Mouse (Mus musculus): ENCODE measurements around the gene Hdac10. TPM values are rescaled to one million over a fixed set of nuclear protein-coding genes. Genes with fewer than 3 reads are reported as not detected.

The Hdac10 gene
- total and polyA plus RNA-seq, 3 experiments, result 8.2 to 17.7 (median 9.5) TPM

- DNase-seq (ENCODE audit: extremely low read depth), result no peak
- no peak for TF ChIP-seq ZNF384 (IDR thresholded peaks at IDR 0.05; ENCODE audit: low read depth, low read length)
- TF ChIP-seq JUND (conservative IDR thresholded peaks at IDR 0.05; ENCODE audit: low read depth, low read length), result no peak
- no peak for TF ChIP-seq EP300 (IDR thresholded peaks at IDR 0.05; ENCODE audit: low read length)
- peak; percentile 51; the same call in 1 of the 2 replicates for TF ChIP-seq POLR2A (IDR thresholded peaks at IDR 0.05; ENCODE audit: low read depth, low read length)
- H3K27me3 ChIP-seq (replicated peaks), result peaks cover 1% of the 10 kb centered on the region
- H3K4me1 ChIP-seq (ENCODE audit: control insufficient read depth in 1 of 2, insufficient read depth in 2 of 2), result peaks cover 29 to 74% of the 10 kb centered on the region in 2 experiments
- H3K27ac ChIP-seq (ENCODE audit: insufficient read depth, low read depth), result no peak overlapping the region
- H3K36me3 ChIP-seq (replicated peaks in 1 of 2; ENCODE audit: control insufficient read depth in 1 of 2, insufficient read depth in 1 of 2, low read length in 1 of 2), result peaks cover 2 to 4% of the 10 kb centered on the region in 2 experiments
- in situ Hi-C loops (cut with MboI; ENCODE audit: low pct_ligation_motif_present, low pct_unique_long_range_greater_than_20kb, low sequenced_read_pairs), result loop anchor here (5.0 kb wide), 1 partner anchor 33 kb away; no protein-coding TSS in a partner anchor
- H3K9me3 ChIP-seq (replicated peaks; ENCODE audit: low read length), result no peaks in the 10 kb centered on the region
- H3K9ac ChIP-seq (ENCODE audit: insufficient read depth, low read depth), result no peak overlapping the region
- peak overlapping the region; percentile 64 for H3K4me2 ChIP-seq (ENCODE audit: insufficient read depth, low read depth, poor library complexity, severe bottlenecking)
- dilution Hi-C loops (cut with MboI; ENCODE audit: extremely low pct_ligation_motif_present, extremely low pct_unique_long_range_greater_than_20kb, low sequenced_read_pairs), result no loop called here
- H3K4me3 ChIP-seq (replicated peaks in 1 of 3; ENCODE audit: low read depth in 2 of 3, low read length in 2 of 3, poor library complexity in 1 of 3), result peak overlapping the region; percentile 51 to 69 (median 54)
- H3K79me2 ChIP-seq (replicated peaks; ENCODE audit: control insufficient read depth, extremely low read depth, insufficient read depth, poor library complexity, severe bottlenecking), result no peaks in the 10 kb centered on the region
These were observed 45.4 kb upstream of the Hdac10 start for GRCm38 (mm10) chr15:89173906-89174214.

DNA sequence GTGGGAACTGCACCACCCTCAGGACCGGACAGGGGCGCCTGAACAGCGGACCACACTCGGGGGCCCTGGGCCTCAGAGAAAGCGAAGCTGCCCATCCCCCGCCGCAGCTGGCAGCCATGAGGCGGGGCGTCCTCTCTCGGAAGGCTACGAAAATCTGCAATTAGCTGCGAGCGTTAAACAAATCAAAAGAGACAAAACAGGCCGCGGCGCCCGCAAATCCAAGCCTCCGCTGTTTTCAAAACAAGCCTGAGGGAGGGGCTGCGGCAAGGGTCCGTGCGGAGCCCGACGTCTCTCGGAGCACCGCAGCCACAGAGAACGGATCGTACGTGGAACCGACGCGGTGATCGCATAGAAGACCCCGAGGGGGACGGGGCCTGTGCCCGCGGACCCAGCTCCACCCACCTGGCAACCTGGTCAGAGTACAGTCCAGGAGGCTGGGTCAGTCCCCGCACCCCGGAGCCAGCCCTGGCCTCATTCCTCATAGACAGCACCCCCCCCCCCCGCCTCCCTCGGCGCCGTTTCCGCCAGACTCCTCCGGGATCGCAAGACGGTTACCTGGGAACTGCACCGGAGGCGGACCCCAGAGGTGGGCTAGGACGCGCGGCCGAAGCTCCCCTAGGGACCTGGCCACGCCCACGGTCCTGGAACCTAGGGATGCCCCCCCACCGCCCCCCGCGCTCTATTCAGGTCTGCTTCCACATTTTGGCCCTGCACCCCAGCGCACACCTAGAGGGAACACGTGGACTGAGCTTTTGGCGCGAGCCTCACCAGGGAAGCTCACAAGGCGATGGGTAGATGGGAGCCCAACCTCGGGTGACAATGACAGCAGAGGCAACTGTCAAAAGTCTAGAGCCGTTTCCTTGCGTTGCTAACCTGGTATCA lies 44.8 kb upstream of the Hdac10 start:
- Histone ChIP-seq H3K36me3 (replicated peaks in 1 of 2; ENCODE audit: control insufficient read depth in 1 of 2, insufficient read depth in 1 of 2, low read length in 1 of 2) (peaks cover 2 to 4% of the 10 kb centered on the region in 2 experiments), H3K4me1 (ENCODE audit: control insufficient read depth in 1 of 2, insufficient read depth in 2 of 2) (peaks cover 26 to 68% of the 10 kb centered on the region in 2 experiments), H3K9me3 (replicated peaks; ENCODE audit: low read length) (no peaks in the 10 kb centered on the region), H3K27ac (ENCODE audit: insufficient read depth, low read depth) (no peak overlapping the region), H3K4me2 (ENCODE audit: insufficient read depth, low read depth, poor library complexity, severe bottlenecking) (peak overlapping the region; percentile 64), H3K4me3 (replicated peaks in 1 of 3; ENCODE audit: low read depth in 2 of 3, low read length in 2 of 3, poor library complexity in 1 of 3) (peak overlapping the region; percentile 51 to 69 (median 54)), H3K9ac (ENCODE audit: insufficient read depth, low read depth) (peak overlapping the region; percentile 46), H3K79me2 (replicated peaks; ENCODE audit: control insufficient read depth, extremely low read depth, insufficient read depth, poor library complexity, severe bottlenecking) (no peaks in the 10 kb centered on the region), H3K27me3 (replicated peaks) (peaks cover 1% of the 10 kb centered on the region)
- TF ChIP-seq PAX5 (IDR thresholded peaks at IDR 0.05; ENCODE audit: low read length) (no peak), ZMIZ1 (IDR thresholded peaks at IDR 0.05; ENCODE audit: low read depth, low read length) (no peak), IRF4 (IDR thresholded peaks at IDR 0.05; ENCODE audit: low read depth, low read length) (0 out of 2 replicates have a peak, but pooled peaks have one; percentile 18), MAFK (IDR thresholded peaks at IDR 0.05; ENCODE audit: insufficient replicate concordance, low read length) (no peak), MXI1 (IDR thresholded peaks at IDR 0.05; ENCODE audit: low read depth, low read length) (peak; percentile 89), MAX (IDR thresholded peaks at IDR 0.05; ENCODE audit: low read length) (peak; percentile 63), MYC (IDR thresholded peaks at IDR 0.05; ENCODE audit: low read depth, low read length) (peak; percentile 37; the same call in 1 of the 2 replicates), ZNF384 (IDR thresholded peaks at IDR 0.05; ENCODE audit: low read depth, low read length) (no peak), SIN3A (IDR thresholded peaks at IDR 0.05; ENCODE audit: low read length) (peak; percentile 50), NRF1 (IDR thresholded peaks at IDR 0.05; ENCODE audit: low read depth, low read length) (peak; percentile 11; the same call in 1 of the 2 replicates), BHLHE40 (IDR thresholded peaks at IDR 0.05; ENCODE audit: low read depth, low read length) (no peak), KAT2A (IDR thresholded peaks at IDR 0.05; ENCODE audit: insufficient replicate concordance, low read length) (no peak), TBP (conservative IDR thresholded peaks at IDR 0.05; ENCODE audit: low read depth, low read length) (no peak), EP300 (IDR thresholded peaks at IDR 0.05; ENCODE audit: low read length) (no peak), CHD2 (IDR thresholded peaks at IDR 0.05; ENCODE audit: low read length) (peak; percentile 66; the same call in 1 of the 2 replicates), E2F4 (IDR thresholded peaks at IDR 0.05; ENCODE audit: insufficient replicate concordance, low read depth, low read length) (no peak), CTCF (conservative IDR thresholded peaks at IDR 0.05 in 1 of 2, IDR thresholded peaks at IDR 0.05 in 1 of 2; ENCODE audit: low read depth in 2 of 2, low read length in 2 of 2) (peak in 1 of 2 experiments; percentile 9; a peak in 1 of 4 replicates), ETS1 (conservative IDR thresholded peaks at IDR 0.05; ENCODE audit: low read depth, low read length) (no peak), RCOR1 (conservative IDR thresholded peaks at IDR 0.05; ENCODE audit: low read depth, low read length) (no peak), CHD1 (IDR thresholded peaks at IDR 0.05; ENCODE audit: low read depth, low read length) (no peak), ZKSCAN1 (IDR thresholded peaks at IDR 0.05; ENCODE audit: borderline replicate concordance, low read depth, low read length) (no peak), POLR2AphosphoS2 (IDR thresholded peaks at IDR 0.05; ENCODE audit: low read depth, low read length) (no peak), MAZ (IDR thresholded peaks at IDR 0.05; ENCODE audit: low read depth, low read length) (no peak), JUND (conservative IDR thresholded peaks at IDR 0.05; ENCODE audit: low read depth, low read length) (no peak)
- in situ Hi-C loops (cut with MboI; ENCODE audit: low pct_ligation_motif_present, low pct_unique_long_range_greater_than_20kb, low sequenced_read_pairs), result loop anchor here (5.0 kb wide), 1 partner anchor 34 kb away; no protein-coding TSS in a partner anchor
- dilution Hi-C loops (cut with MboI; ENCODE audit: extremely low pct_ligation_motif_present, extremely low pct_unique_long_range_greater_than_20kb, low sequenced_read_pairs), result no loop called here
- no peak for DNase-seq (ENCODE audit: extremely low read depth)
